Mouse (Mus musculus): ENCODE results near the gene Sema3d. TPM values are rescaled to one million over a fixed set of nuclear protein-coding genes. Genes with fewer than 3 reads are reported as not detected.

The Sema3d gene
- 1 to 10 TPM in 1 of 2 experiments, under 1 TPM in 1; 0.87 to 1.5 TPM for total RNA-seq (2021)
- long read RNA-seq, experiment 1: 0 reads
- long read RNA-seq, experiment 2: 0 reads

DNA sequence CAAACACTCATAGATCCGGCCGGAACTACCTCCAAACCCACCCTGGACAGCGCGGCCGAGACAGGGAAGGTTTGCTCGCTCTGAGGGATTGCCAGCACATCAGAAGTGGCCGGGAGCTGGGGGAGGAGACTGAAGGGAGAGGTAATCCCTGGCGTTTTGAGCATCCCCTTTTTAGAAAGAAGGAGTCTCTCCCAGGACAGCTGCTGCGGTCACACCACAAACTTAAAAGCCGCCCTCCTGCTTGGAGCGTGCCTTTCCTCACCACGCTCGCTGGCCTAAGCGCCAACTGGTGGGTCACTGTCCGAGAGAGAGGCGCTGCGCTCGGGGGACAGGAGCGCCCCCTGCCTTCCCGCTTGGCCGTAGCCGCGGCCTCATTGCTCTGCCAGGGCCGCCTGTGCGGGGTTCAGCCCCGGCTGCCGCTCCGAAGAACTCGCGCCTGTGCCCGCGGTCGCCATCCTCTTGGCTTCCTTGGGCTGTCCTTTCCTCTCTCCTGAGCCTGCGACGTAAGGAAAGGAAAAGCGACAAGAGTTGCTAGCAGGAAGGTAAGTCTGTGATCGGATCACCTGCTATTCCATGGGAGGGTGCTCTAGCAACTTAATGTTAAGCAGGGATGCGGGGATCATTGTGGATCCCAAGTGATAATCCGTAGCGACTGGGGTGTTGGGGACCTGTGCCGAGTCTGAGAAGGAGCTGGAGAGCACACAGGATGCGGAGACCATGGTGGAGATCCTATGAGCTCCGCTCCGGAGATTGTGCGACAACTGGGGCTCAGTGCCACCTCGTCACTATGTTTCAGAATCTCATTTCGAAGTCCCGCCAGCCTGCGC is at the start of gene Sema3d:
Gene Sema3d, plus strand, starts transcription at position 253 of the 827 bp plus-strand sequence.
- DNase-seq: peak; percentile 46

DNA sequence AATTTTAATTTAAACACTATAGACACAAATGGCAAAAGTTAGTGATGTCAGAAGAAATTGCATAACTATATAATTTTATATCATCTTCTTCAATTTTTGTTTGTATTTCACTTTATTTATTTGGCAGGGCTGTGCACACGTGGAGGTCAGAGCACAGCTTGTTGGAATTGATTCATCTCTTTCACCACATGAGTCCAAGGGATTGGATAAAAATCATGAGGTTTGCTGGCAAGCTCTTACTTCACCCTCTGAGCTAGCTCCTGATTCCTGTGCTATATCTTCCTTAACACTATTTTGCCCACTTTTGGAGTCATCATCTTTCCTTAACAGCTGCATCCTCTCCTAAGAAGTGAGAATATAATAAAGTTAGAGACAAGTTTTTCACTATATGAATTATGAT is 5.9 kb upstream of the Sema3d start:
- DNase-seq: no peak

DNA sequence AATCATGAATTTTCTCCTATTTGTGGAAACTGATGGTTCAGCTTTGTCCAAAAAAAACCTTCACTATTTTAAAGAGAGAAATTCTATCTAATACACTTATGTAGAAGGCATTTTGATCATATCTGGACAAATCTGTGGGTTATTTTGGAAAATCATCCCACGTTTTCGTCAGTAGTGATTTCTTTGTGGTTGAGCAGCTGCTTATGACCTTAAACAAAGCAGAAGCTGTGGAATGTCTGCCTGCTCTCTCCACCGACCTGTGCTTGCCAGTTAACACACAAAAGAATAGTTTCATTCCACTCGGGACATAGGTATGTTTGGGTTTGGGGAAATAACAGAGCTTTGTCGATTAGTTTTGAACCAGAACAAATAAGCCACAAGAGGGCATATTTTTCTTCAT is 4.3 kb upstream of the Sema3d start:
- no peak for DNase-seq

DNA sequence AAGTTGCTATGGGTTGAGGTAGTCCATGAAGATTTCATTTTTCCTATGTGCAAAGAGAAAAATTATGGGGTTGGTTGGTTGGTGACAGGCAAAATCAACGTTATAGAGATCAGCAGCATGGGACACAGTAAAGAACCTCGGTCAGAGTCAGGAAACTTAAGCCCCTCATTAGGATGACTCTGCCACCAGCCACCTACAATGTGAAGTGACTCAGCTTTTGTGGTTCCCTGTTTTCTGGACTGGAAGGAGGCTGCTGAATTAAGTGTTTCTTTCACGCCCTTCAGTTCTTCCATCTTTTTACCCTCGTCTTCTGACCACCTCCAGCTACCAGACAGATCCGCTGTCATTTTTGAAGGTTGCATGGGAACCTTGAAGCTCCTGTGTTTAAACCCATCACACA is 1.2 kb upstream of the Sema3d start:
- no peak for DNase-seq

DNA sequence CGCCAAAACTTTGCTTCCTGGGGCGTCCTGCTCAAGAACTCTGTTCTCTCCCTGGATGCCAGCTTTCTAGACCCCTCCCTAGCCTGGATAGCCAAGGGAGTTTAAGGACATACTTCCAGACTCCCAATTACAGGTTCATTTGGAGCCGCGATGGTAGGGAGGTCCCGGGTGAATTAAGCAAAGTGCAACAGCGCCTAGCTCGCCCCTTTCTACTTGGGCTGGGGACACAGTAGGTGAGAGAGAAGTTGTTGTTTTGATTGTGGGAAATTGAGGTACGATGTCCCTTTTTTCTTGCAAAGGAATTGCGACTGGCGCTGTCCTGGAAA is 738 bp downstream of the Sema3d start:
- no peak for DNase-seq

DNA sequence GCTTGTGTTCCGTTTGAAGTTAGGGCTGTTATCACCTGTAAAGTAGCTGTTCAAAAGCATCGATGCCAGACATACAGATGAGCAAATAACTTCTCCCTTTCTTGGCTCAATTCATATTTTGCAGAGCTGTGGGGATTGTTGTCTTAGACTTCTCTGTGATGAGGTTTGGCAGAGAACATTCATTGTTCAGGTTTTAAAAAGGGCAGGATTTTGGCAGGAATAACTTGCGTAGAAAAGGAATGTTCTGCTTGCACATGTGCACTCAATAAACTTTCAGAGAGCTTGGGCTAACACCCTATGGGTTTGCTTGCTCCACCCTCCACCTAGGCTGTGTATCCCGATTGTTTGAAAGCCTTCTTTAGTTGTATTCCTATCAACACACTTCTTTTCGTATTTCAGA is 9.5 kb downstream of the Sema3d start:
- no peak for DNase-seq

DNA sequence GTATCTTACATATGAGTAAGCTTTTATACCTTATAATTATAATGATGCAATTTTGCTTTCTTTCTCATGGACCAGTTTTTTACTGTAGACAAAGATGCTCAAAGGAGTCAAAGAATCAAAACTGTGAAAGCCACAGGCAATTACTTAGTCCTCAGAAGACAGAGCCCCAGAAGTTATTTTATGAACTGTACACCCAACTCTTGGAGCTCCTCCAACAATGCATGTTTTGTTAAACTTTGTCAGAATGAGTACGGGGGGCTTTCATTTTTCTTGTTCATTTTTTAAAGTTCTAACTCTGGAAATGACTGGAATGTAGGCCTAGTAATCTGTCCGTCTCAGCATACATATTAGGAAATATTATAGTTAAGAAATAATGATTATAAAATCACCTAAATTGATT is 16.1 kb downstream of the Sema3d start:
- no peak for DNase-seq

DNA sequence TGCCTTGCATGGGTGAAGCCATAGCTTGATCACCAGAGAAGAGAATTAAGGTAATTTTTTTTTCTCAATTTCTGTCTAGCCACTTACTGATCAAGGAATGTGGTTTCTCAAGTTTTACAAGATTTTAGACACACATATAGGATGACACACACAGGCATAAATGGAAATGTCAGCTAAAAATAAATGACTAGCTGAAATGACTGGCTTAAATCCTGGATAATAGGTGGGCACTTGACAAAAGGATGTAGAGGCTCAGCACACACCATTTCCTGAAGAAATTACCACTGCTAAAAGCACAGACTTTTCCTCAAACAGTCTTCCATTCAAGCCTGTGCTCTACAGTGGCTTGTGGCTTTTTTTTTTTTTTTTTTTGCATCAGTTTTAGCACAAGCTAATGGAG is 21.0 kb downstream of the Sema3d start:
- no peak for DNase-seq

DNA sequence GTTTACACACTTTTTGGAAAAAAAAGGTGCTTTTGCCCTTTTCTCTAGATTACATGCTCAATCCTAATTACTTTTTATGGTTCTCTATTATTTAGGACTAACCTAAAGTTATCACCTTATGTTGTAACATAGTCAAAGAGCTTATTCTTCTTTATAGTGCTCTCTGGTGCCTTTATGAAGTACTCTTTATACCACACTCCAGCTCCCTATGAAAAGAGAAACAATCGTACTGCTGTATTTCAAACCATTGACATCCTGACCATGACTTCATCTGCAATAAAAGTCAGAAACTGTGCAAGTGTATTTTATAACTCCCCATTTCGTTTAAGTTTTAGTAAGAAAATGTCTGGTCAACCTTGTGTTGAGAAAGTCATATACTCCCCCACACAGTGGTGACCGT is 29.4 kb downstream of the Sema3d start:
- DNase-seq: no peak

DNA sequence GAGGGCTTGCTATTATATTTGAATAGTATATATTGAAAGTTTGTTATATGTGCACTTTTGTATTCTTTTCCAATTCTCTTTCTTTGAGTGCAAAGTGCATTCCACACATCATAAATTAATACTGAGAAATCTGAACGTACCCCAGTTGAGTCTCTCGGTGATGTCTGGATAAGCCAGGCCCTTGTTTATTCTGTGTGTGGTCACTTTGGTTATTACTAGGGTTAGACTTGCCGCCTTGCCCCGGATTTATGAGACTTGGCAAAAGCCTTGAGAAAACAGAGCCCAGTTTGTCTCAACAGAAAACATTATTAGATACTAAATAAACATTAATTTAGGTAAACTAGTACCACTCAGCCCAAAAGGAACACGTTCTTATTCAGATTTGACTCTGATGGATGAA is 40.1 kb downstream of the Sema3d start:
- no peak for DNase-seq

DNA sequence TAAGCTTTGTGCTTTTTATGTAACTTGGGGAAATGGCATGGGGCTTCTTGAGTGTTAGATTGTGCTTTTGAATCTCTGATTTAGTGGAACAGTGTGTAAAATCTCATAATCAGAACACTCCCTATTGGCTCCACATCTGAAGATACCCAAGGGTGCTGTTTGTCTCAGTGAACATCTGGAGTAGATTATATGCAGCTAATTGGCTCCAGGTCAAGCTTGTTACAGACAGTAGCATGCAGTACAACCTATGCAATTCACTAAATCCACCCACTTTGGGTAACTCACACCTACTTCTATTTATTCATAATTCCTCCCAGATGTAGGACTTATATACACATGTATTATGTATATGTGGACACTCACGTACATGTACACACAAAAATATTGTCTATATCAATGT is 58.6 kb downstream of the Sema3d start:
- DNase-seq: no peak

DNA sequence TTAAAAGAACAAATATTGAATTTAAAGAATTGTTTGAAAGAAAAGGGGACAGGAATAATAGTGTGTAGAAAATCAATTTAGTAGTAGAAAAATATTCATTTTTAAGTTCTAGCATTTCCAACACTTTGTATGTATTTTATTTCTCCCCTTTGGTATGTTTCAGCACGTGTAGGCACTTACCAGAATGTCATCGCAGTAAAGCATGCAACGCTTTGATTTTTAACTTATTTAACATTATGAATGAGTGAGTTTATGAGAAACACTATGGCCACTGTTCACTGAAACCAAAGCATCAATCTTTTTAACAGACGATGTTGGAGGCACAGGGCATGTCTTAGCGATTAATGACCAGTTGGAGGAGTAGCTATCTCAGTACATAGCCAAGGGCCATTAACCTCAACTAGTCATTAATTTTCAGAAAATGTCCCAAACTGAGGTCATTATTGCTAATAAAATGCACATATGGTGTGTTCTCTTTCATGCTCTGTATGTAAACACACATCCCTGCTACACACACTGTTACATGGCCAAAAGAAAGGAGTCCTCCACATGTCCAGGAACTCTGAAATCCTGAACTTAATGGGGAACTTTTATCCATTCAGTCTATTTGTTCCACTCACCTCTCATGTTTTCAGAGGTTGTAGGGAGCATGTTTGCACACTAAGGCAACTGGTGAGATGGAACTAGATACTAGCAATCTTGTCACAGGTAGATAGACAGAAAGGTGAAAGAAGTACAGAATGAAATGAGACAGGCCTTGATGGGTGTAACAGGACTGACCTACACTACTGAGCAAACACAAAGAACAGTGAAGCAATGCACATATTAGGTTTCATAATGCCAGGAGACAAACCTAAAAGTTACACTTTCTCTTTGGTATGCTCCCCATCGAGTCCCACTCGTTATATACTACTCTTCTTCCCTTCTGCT is 59.3 kb downstream of the Sema3d start:
- no peak for DNase-seq

DNA sequence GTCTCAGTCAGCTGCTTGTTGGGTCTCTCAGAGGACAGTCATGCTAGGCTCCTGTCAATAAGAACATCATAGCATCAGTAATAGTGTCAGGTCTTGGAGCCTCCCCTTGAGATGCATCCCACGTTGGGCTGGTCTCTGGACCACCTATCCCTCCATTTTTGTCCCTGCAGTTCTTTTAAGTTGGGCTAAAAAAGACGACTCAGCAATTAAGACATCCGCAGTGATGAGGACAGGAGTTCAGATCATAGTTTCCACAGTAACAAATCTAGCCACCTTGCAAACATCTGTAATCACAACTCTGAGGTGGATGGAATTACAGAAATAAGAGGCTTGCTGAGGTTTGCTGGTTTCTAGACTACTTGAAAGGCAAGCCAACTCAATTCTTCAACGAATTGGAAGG is 67.9 kb downstream of the Sema3d start:
- no peak for DNase-seq

DNA sequence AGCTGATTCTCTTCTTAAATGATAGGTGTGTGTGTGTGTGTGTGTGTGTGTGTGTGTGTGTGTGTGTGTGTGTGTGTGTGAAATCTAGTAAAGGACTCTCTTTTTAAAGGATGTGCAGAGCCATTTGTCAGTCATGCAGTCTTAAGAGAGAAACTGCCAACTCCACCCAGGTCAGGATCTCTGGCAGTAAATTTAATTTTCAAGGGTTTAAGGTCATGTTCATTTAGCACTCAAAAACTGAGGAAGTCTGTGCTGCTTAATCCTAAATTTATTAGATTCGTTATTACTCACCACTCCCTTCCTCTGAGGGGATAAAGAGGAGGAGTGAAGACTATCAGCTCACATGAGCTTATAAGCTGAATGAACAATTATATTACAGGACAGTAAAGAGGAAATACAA is 71.8 kb downstream of the Sema3d start:
- DNase-seq: no peak

DNA sequence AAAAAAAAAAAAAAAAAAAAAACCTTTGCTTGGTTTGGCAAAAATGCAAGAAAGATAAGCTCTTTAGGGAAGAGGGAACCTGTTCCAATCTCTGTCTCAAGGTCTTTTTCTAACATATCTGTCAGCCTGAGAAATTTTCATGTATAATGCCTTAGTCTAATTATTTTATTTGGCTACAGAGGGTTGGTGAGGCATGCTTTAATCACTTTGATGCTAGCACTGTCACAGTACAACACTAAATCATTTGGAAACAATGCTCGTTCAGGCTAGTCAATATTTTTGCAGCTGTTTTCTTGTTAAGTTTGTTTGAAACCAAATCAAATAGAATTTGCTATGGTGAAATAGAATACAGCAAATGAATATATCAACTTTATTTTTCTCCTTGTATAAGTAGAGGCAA is 74.3 kb downstream of the Sema3d start:
- no peak for DNase-seq

DNA sequence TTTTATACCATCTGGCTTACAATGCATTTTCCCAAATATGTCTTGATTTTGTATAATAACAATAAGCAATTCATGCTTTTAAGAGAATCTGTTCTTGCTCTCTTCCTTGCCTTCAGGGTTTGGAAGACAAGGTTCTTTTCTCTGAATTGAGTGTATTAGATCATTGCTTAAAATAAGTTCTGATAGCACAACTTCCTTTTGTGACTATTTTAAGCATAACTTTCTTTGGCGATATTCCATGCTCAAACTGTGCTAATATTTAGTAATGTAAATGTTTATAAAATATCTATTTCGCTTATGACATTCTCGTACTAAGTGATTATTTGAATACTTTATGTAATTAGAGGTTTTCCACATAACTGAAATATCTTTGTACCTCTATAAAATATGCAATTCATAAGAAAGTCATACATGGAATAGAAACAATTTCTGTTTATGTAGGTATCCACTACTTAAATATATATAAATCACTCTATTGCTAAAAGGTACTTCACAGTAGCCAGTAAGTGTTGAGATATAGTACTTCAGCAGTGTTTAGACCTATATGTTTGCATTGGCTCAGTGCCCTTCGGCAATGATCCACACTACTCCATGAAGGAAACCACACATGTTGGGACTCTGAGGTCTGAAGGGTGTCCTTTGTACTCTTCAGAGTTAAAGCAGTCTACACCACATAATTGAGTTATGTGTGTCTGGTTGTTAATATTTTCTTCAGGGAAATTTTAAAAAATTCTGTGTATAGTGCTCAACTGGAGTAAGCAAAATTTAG is 84.6 kb downstream of the Sema3d start:
- DNase-seq: no peak

DNA sequence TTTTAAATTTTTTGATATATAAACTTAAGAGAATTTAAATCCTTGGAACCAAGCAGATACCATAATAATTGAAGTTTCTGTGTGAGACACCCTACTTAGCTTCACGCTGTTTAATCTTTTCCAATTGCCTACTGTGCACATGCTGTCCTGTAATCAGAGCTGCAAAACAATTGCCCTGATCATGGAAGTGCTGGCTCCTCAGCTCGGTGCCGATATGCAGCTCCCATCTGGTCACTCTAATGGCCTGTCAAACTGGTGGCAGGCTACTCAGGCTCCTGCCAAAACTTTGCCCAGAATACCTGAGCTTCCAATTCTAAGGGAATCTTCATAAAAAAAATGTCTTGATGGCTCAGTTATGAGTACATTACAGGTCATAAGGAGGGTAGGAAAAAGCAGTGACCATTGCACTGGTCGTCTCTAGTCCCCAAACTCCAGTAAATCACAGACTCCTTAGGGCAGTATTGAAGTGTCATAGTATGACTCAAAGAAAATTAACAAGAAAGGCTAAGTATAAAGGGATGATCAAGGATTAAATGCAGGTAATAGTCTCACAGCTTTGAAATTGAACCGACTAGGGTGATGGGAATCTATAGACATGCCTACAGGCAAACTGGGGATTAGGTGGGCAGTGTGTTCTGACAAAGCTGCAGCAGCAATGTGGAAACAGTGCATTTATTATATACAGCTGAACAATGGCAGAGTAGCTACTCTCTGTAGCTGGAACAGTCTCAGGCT is 91.9 kb downstream of the Sema3d start:
- DNase-seq: no peak

DNA sequence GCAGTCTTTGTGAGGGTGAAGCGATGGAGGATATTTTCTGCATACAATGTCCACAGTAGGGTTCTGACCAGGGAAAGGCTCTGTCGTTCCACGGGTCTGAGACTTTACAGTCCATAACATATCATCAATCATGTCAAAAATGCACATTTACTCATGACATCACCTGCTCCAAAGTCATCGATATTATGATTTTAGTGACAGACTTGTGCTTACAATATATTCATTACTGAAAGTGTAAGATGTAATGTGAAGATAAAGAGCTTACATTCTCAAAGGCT is 92.4 kb downstream of the Sema3d start:
- DNase-seq: no peak

DNA sequence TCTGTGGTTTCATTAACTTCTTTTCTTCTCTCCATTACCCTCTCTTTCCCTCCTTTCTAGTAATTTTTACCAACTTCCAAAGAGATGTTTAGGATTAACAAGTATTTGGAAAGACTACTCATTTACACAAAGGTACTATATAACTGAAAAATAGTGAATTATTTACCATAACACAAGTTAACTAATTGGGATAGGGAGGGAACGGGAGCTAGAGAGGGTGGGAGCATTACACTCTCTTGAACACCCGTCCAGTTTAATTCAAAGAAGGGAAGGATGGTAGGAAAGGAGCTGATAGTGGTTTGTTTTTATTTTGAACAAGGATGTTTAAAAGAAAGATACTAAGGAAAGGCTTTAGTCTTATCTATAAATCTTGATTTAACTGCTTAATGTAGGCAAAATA is 104.7 kb downstream of the Sema3d start:
- DNase-seq: no peak

DNA sequence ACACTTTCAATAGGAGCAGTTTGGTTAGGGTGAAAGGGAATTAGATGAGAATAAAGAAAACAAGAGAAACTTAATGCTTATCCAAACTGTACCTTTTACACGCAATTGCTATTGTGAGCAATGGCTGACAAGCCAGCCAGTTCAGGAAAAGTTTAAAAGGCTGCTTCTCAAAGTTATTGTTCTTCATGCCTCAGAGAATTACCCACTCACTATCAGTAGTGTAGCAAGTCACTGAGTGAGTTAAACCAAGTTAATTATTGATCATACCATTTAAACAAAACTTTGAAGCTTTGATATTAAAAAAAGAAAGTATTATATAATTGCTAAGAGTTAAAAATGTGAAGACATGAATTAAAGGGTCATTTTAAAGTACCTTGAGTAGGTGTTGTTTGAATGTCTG is 108.5 kb downstream of the Sema3d start:
- no peak for DNase-seq

DNA sequence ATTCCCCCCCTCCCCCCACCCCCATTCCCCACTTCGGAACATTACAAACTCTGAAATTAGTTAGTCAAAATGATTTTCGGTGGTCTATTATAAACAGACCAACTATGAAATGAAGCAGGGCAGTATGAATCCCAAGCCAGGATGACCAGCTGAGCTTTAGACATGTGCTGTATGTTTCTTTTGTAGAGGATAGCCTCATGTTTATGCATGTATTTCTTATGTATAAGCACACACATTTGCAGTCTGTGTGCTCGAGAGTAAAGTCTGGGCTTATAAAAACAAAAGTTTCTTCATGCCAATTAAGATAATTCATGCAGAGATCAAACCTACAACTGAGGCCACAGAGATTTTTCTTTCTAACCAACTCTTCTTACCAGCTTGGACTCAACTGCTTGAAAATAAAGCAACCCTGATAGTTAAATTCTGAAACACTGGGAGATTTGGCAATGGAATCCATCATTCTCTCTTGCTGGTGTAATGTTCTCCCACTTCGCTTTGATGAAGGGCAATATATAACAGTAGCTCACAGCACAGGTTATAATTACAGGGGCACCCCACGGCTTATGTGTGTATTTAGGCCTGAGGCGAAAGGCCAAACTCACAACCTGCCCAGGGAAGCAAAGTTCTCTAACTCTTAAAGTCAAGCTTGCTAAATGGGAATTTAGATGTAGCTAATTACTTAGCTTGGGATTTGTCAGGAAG is 115.2 kb downstream of the Sema3d start:
- no peak for DNase-seq

DNA sequence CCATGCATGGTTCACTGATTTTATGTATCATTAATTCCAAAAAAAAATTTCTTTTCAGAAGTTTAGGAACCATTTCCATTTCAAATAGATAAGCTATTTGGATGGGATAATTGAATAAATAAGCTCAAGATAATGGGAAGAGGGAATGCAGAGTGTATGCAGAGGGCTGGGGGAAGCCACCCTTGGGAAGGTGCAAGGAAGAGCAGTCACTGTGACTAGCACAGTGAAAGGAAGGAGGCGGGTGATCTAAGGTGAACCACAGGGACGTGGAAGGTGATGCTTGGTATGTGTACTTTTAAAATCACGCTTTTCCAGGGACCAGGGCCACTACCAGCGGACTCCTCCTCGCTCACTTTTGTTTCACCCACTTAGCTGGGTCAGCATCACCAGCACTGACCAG is 115.9 kb downstream of the Sema3d start:
- no peak for DNase-seq
